Mouse (Mus musculus) brain, adult 2 months (tissue): ENCODE data around the gene Gcgr.
"Not testable (repeated sequence)": the region's sequence is repeated elsewhere in the genome, so short reads cannot be mapped to it uniquely, and the experiment has no call there.

Source experiments
- DNase-seq: peaks from one replicate; pipeline ENCODE4 v3.0.0; 2011; ENCODE audit warnings: low read depth, low spot score

Gcgr gene

GRCm38 (mm10) chr11:120538485-120538884 lies 8.0 kb downstream of the Gcgr start:
- DNase-seq: peak; percentile 87

GRCm38 (mm10) chr11:120538955-120539284 lies 8.4 kb downstream of the Gcgr start:
- no peak for DNase-seq

GRCm38 (mm10) chr11:120539285-120540014 lies 9.0 kb downstream of the Gcgr start:
- DNase-seq: peak; percentile 41

- no peak for DNase-seq
Measured at GRCm38 (mm10) chr11:120541907-120542306, 11.4 kb downstream of the Gcgr start.

- DNase-seq: no peak
Measured at GRCm38 (mm10) chr11:120542376-120542775, 11.9 kb downstream of the Gcgr start.

GRCm38 (mm10) chr11:120545964-120546363 lies 15.5 kb downstream of the Gcgr start:
- DNase-seq: no peak

GRCm38 (mm10) chr11:120547469-120547868 lies 17.0 kb downstream of the Gcgr start:
- peak; percentile 53 for DNase-seq

DNA sequence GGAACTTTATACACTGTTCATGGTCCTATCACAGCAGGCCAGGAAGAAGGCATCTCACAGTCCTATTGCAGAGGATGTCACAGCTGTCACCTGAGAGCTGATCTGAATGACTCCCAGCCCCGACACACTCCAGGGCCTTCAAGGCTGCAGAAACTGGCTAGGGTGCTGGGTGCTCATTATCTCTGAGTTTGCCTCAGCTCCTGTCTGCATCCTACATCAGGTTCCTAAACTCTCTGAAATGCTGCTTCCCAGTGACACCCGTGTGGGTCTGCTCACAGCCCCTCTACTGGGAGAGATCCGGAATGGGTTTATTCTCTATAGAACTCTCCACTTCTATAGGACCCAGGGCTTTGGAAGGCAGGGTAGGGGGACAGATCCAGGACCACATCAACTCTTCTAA lies 17.7 kb downstream of the Gcgr start:
- no peak for DNase-seq

DNA sequence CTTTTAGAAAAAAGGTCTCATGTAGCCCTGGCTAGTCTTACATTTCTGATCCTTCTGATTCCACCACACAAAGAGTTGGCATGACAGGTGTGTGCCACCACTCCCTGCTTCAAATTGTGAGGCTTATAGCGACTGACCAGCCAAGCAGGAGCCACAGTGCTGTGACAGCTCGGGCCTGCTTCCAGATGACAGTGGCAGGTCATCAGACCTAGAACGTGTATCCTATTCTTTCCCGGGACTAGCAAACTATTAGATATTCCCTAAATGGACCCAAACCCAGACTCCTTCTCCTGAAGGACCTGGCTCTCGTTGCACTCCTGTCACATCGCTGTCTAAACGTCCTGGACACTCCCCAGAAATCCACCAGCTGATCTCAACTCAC lies 18.3 kb downstream of the Gcgr start:
- no peak for DNase-seq

DNA sequence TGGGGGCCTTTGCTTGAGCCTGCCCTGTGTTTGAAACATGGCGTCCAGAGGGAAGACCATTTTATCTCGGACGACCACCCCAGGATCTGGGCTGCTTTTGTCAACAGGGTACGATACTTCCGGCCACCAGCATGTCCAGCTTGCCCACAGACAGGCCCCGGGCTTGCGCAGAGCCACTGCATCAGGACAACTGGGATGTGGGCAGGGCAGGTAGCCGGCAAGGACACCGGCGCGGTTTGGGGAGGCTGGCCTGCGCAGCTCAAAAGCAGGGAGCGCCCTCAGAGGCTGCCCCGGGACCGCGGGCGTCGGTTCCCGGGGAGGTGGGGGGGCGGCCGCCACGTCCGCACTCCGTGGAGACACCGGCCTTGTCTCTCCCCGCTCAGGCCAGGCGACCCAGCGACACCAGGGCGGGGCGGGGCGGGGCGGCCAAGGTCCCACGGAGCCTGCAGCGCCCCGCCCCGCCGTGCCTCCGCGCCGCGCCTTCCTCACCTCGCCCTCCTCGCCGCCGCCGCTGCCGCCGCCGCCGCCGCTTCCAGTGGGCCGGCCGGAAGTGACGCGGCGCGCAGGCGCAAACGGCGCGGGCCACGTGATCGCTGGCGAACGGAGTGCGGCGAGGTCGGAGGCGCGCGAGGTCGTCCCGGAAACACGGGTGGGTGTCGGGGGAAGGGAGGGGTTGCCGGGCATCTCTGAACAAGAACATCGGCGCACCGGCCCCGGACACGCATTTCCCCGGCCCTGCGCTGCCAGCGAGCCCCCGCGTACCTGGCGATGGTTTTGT lies 18.9 kb downstream of the Gcgr start, which contains the start of gene Mcrip1:
Mcrip1 (minus strand) TSS at position 560 of the 778 bp plus-strand sequence.
- DNase-seq: peak; percentile 96

DNA sequence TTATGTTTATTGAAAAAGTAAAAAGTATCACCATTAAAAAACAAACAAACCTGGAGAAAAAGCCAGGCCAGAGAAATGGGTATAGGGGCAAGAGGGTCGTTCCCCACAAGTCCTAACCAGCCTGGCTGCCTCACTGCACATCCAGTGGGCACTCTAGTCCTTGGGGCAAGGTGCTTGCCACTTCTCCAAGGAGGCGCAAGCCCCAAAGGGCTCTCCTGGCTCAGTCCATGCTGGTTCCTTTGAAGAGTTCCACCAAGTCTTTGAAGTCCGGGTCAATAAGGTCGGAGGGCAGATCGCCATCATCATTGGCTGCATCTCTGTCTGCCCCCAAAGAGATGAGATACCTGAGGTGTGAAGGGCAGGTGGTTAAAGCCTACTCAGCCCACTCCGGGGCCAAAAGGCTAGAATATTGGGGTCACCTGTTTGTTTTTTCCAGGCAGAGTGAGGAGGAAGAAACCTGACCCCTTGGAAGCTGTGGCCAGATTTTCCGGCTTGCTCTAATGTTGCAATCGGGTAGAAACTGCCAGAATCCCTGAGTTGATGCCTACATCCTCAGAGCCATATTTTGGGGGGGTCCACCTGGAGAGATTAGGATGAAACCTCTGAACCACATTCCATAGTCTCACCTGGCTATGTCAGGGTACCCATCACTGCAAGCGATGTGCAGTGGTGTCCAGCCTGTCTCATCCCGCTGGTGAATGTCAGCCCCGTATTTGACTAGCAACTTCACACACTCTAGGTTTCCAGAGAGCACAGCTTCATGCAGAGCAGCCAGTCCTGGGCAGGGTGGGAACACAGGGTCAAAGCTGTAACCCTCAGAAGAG lies 19.7 kb downstream of the Gcgr start:
- no peak for DNase-seq

DNA sequence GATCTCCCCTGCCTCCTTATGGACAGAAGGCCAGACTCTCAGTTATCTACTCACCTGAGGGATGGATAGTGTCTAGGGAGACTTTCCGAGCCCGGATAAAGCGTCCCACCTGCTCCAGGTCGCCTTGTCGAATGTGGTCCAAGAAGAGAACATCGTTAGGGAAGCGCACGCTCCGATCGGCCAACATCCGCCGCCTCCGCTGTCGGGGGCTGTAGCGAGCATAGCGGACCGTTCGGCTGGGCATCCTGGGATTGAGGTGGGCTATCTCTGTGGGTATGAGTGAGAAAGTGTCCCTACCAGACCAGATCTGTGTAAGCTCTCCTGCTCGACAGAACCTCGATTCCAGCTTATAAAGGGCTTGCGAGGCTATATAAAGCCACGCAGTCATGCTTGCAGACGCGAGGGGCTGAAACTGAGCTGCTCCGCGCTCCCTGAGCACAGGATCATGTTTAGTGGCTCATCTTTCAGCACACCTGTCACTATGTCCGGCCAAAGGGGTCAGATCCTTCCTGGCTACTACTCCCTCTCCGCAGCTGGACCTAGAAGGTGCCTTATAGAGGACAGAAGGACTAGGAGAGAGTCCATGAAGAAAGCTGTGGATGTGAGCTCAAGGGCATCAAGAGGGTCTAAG lies 20.4 kb downstream of the Gcgr start, which contains the start of gene Ppp1r27:
Ppp1r27 (minus strand) TSS at position 323 of the 631 bp plus-strand sequence.
- DNase-seq: no peak

GRCm38 (mm10) chr11:120552736-120553135 lies 22.2 kb downstream of the Gcgr start:
- DNase-seq: no peak

GRCm38 (mm10) chr11:120554834-120555233 lies 24.3 kb downstream of the Gcgr start:
- peak; percentile 34 for DNase-seq

DNA sequence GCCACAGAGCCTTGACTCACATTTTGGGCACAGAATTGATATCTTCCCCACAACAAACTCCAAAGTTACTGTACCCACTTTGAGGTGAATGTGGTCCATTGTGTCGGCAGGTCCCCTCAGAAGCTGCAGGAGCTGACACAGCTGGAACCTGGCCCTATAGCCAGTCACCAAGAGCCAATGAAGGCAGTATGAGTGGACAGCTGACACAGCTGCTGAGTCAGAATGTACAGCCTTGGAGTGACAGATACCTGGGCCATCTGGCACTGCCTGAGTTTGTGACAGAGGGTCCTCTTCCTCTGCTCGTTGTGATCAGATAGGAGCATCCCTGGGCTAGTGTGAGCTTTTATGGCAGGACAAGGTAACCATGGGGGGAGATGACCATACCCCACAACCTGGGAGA lies 24.8 kb downstream of the Gcgr start:
- DNase-seq: no peak

GRCm38 (mm10) chr11:120558843-120559242 lies 28.3 kb downstream of the Gcgr start:
- not testable (repeated sequence) for DNase-seq

- DNase-seq: no peak
Measured at GRCm38 (mm10) chr11:120560952-120561728, 30.6 kb downstream of the Gcgr start.

DNA sequence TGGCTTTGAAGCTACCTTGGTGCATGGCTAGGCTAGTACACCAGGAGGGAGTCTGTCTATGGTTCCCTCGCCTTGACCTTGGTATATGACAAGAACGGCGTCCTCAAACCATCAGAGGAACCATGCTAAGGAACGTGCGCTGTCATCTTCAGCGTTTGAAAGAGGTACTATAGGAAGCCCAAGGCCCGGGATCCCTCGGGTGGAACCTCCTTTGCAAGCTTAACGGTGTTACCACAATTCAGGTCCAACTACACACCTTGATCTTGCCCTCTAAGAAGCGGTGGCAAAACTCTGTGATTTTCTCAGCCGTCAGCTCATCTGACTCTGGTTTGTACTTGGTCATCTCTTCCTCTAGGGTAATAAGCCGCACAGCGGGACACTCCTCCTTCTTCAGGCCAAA lies 32.5 kb downstream of the Gcgr start:
- DNase-seq: no peak

DNA sequence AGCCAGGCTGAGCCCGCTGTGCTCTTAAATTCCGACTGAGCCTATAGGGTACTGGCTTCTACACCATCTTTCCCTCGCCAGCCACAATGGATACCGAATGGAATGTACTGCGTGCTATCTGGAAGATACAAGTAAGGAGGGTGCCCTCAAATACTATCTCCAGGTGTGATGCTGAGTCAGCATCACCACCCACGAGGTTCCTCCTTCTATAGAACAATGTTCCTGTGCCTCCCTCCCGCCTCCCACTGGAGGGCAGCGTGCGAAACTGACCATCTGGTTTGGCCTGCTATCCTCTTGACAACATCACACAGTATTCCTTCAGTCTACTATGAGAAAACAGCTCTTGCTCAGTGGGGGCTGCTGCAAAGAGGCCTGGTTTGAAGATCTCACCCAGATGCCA lies 34.6 kb downstream of the Gcgr start:
- peak; percentile 51 for DNase-seq

- no peak for DNase-seq
Measured at GRCm38 (mm10) chr11:120568324-120568723, 37.8 kb downstream of the Gcgr start.

DNA sequence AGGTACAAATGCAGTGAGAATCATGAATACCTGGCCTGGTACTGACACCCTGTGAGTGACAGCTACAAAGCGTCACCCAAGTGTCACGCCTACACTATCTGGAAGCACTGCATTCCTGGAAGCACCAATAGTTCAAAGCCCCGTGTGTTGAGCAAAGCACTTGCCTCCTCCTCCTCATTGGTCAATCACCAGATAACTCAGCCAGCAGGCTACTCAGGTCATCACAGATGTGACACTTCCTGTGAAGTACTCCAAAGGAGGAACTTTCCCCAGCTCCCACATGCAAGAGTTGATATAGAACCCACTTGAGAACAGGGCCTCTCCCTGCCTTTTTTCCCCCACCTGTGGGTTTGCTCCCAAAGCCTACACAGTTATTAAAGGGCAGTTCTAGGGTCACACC lies 40.6 kb downstream of the Gcgr start:
- no peak for DNase-seq
